Mouse (Mus musculus): ENCODE measurements around the gene Proca1.

DNA sequence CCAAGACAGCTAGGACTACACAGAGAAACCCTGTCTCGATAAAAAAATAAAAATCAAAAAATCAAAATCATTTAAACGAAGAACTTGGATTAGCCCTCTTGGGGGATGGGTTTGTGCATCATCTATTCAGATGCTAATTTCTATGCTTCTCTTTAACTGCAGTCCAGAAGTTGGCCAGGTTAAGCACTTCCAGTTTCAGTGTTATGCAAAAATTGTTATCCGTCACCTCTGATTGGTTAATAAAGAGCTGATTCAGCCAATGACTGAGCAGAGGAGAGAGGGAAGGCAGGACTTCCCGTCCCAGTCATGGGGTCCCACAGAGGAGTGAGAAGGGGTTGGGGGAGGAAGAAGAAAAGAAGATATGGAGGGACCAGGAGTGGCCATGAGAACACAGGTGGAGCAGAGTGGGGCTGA lies 54.5 kb downstream of the Proca1 start:
- TF ChIP-seq CTCF (IDR thresholded peaks at IDR 0.05; ENCODE audit: low read depth) (no peak), EP300 (IDR thresholded peaks at IDR 0.05; ENCODE audit: low read depth) (no peak)

All from heart, postnatal 0 days (tissue).